Mouse (Mus musculus) kidney, postnatal 10 days (tissue): ENCODE measurements around the gene Vmn1r119.
"Not testable (repeated sequence)": the region's sequence is repeated elsewhere in the genome, so short reads cannot be mapped to it uniquely, and the experiment has no call there.

Experiments used
- DNase-seq: peaks from one replicate; pipeline ENCODE4 v3.0.0; 2021; ENCODE audit warnings: mixed read lengths

Gene Vmn1r119

GRCm38 (mm10) chr7:21012355-21012754 is at the start of gene Vmn1r119:
Vmn1r119 (minus strand) TSS chr7:21012455.
- not testable (repeated sequence) for DNase-seq

DNA sequence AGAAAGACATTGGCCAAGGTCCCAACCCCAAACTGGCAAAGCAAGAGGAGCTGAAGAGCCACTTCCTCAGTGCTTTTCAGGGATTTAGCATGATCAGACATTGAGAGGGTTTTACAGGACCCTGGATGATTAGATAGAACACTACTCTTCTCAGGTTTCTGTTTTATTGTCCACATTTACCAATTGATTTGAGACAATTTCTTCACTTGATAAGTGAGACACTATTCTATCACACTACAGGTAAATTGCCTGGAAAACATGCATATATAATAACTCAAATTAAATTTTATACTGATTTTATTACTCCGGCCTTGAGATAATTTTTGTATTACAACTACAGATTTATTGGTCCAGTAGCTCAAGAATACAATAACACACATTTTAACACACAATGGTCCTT is 41.4 kb upstream of the Vmn1r119 start, which contains the start of gene Vmn1r120:
TSS of gene Vmn1r120 (minus strand) at position 101 of the 400 bp plus-strand sequence.
- not testable (repeated sequence) for DNase-seq
